Mouse (Mus musculus) cerebellum, adult 11 months (tissue): ENCODE data around the gene 1700019A02Rik.
A peak's percentile ranks its signal among the peaks of the same experiment; 100 is the strongest.

Experiments
- DNase-seq: peaks from one replicate; pipeline ENCODE4 v3.0.0; 2022

Gene 1700019A02Rik

GRCm38 (mm10) chr1:53187536-53187935 is at the start of gene 1700019A02Rik:
TSS of gene 1700019A02Rik (minus strand) at chr1:53187636.
- no peak for DNase-seq

DNA sequence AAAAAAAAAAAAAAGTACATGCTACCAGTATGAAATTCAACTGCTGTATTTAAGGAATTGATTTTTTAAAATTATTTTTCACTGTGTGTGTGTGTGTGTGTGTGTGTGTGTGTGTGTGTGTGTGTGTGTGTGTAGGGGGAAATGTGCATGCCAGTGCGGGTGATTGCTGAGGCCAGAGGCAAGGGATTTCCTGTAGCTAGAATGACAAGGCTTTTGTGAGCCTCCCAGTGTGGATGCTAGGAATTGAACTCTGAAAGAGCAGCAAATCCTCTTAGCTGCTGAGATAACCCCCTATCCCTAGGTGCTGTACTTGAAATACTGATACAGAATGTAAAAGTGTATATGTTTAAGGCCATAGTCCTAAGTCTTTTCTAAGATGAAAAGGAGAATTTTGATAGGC is 38.6 kb upstream of the 1700019A02Rik start:
- no peak for DNase-seq

DNA sequence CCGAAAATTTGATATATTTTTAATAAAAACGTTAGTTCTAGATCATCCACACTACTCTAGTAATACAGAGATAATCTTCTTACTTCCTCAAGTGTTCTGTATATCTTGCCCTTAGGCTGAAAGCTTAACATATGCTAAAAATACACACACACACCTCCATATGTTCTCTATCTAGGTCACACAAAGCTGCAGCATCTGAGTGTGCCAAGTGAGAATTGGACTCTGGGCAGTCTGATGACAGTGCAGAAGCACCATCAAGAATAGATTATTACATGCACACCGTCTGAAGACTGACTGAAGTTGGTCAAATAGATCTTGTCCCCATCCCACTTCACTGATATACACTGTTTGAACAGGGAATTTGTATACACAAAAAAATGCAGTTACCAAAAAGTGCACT is 38.2 kb upstream of the 1700019A02Rik start:
- peak; percentile 46 for DNase-seq

- DNase-seq = no peak
Observed at GRCm38 (mm10) chr1:53224775-53225174, 37.3 kb upstream of the 1700019A02Rik start.

- DNase-seq = no peak
Observed at GRCm38 (mm10) chr1:53210136-53210535, 22.7 kb upstream of the 1700019A02Rik start.

- DNase-seq = no peak
Observed at GRCm38 (mm10) chr1:53203902-53204301, 16.5 kb upstream of the 1700019A02Rik start.

DNA sequence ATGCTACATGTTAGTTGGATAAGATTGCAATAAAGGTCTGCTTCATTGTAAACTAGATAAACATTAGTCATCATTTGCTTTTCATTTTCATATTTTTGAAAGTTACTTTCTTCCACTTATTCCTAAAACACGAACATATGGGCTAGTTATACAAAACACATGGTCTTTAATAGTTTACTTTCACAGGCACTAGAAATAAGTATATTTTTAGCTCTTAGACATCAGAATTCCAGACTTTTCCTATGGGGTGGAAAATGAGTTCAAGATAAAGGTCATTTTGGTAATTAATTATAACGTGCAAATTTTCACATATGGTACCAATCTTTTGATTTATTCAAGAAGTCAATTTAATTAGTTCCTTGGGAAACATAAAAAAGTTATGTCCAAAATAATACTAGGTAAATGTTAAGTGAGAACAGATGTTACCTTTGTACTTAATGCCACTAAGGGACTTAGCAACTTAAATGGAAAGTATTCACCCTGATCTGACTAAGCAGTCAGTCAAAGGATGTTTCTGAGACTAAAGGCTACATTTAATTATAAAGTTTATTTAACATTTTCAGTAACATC is 14.3 kb upstream of the 1700019A02Rik start:
- no peak for DNase-seq

GRCm38 (mm10) chr1:53194536-53194935 is 7.1 kb upstream of the 1700019A02Rik start:
- DNase-seq = no peak

- DNase-seq = no peak
Observed at GRCm38 (mm10) chr1:53191234-53191633, 3.8 kb upstream of the 1700019A02Rik start.

GRCm38 (mm10) chr1:53189620-53190019 is 2.2 kb upstream of the 1700019A02Rik start:
- DNase-seq = no peak

DNA sequence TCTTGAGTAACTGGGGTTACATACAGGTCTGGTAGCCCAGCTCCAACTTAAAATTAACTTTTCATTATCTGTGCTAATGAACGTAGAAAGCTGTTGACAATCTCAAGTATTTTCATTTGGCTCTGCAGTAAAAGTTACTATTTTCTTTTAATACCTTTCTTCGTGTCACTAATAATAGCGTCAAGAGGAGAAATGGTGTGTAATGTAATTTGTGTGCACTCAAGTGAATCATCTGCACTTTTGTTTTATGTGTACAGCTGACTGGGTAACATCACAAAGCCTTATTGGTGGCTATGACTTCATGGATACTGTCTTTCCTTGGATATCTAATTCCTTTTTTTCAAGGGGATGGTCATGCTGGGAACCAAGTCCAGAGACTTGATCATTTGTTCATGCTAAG is 1.1 kb downstream of the 1700019A02Rik start:
- DNase-seq = no peak

GRCm38 (mm10) chr1:53157715-53158114 is 29.7 kb downstream of the 1700019A02Rik start:
- no peak for DNase-seq

DNA sequence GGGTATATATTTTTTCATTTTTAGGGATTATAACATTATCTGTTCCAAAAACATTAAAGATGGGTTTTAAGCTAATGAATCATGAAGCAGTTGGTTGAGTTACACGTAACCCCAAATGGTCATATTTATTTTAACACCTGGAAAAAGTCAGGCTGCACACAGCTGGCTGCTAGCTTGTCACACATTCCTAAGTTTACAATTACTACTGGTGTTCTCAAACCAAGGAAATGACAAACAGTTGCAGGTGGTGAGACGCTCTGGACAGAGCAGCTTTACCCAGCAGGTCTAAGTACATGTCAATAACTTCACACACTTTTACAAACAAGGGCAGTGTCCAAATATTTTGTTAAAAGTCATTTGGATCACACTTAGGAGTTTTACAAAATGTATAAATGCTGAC is 64.4 kb downstream of the 1700019A02Rik start:
- no peak for DNase-seq

DNA sequence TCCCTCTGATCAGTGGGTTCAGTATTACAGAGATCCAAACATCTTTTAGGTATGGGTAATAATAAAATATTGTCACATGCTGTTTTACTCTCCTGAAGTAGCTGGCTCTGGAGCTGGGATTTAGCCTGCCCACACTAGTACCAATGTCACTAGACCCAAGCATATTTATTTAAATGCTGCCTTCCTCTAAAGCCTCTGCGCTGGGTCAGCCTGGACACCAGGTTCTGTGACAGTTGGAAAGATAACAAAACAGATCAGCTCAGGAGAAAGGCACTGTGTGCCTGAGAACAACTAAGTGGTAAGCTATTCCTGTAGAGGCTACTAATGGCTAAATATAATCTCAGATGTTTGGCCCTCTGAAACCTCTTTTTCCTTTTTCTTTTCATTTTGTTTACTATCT is 76.9 kb downstream of the 1700019A02Rik start:
- no peak for DNase-seq
